Mouse (Mus musculus) kidney, embryonic 15.5 days (tissue): ENCODE measurements around the gene Wdr49. TPM values are rescaled to one million over a fixed set of nuclear protein-coding genes. Genes with fewer than 3 reads are reported as not detected.

Experiments
- ATAC-seq: fragments of 200-750 bp; cut with Nextera tagmentation; replicated peaks from 2 replicates; pipeline ENCODE4 v1.8.0; 2017; ENCODE audit warnings: moderate TSS enrichment; ENCODE audit not compliant: low FRiP score
- H3K27ac ChIP-seq: fragments of 300-500 bp; sonication (generic); 2 replicates; pipeline ENCODE4 v1.5.1; 2015; ENCODE audit warnings: mild to moderate bottlenecking, inconsistent platforms
- H3K27me3 ChIP-seq: fragments of 300-500 bp; sonication (generic); 2 replicates; pipeline ENCODE4 v1.6.1; 2015; ENCODE audit warnings: inconsistent platforms
- H3K36me3 ChIP-seq: fragments of 300-500 bp; sonication (generic); 2 replicates; pipeline ENCODE4 v1.6.1; 2015; ENCODE audit warnings: inconsistent platforms
- H3K4me1 ChIP-seq: fragments of 300-500 bp; sonication (generic); 2 replicates; pipeline ENCODE4 v1.6.1; 2015; ENCODE audit warnings: inconsistent platforms
- H3K4me2 ChIP-seq: fragments of 300-500 bp; sonication (generic); 2 replicates; pipeline ENCODE4 v1.6.1; 2015; ENCODE audit warnings: moderate library complexity, mild to moderate bottlenecking, inconsistent platforms
- H3K4me3 ChIP-seq: fragments of 300-500 bp; sonication (generic); replicated peaks from 2 replicates; pipeline ENCODE4 v1.5.1; 2015; ENCODE audit warnings: mild to moderate bottlenecking, inconsistent platforms
- H3K9ac ChIP-seq: fragments of 300-500 bp; sonication (generic); 2 replicates; pipeline ENCODE4 v1.6.1; 2015; ENCODE audit warnings: mild to moderate bottlenecking, inconsistent platforms
- H3K9me3 ChIP-seq: fragments of 300-500 bp; sonication (generic); replicated peaks from 2 replicates; pipeline ENCODE4 v1.6.1; 2016; ENCODE audit warnings: inconsistent platforms
- whole genome bisulfite sequencing: fragments of 180-500 bp; shearing (Covaris S2); methylation state at CpG from one replicate; pipeline ENCODE4 v1.1.7; 2015; ENCODE audit warnings: mixed read lengths; 5-methylcytosine and 5-hydroxymethylcytosine counted together
- polyA plus RNA-seq: library from polyadenylated mRNA; unstranded; fragments of >200 nt; fragmentation: Nextera tagmentation; extraction: Ambion mirVana; gene quantifications from 2 replicates; pipeline ENCODE4 v1.2.1, GENCODE M21; 2015

Gene Wdr49
- polyA plus RNA-seq, 1 experiment from 2014 or later: not detected

- no peak overlapping the region for H3K9ac ChIP-seq
- no peaks in the 10 kb centered on the region for H3K36me3 ChIP-seq
- H3K9me3 ChIP-seq: no peaks in the 10 kb centered on the region
- no peak overlapping the region for H3K4me2 ChIP-seq
- H3K4me3 ChIP-seq: no peak overlapping the region
- WGBS: 64% methylated on average over 2 of the region's 2 CpGs
- H3K27me3 ChIP-seq: no peaks in the 10 kb centered on the region
- ATAC-seq: no peak
- no peaks in the 10 kb centered on the region for H3K4me1 ChIP-seq
- H3K27ac ChIP-seq: no peak overlapping the region
These were observed 184.8 kb downstream of the Wdr49 start for GRCm38 (mm10) chr3:75297026-75297757.

DNA sequence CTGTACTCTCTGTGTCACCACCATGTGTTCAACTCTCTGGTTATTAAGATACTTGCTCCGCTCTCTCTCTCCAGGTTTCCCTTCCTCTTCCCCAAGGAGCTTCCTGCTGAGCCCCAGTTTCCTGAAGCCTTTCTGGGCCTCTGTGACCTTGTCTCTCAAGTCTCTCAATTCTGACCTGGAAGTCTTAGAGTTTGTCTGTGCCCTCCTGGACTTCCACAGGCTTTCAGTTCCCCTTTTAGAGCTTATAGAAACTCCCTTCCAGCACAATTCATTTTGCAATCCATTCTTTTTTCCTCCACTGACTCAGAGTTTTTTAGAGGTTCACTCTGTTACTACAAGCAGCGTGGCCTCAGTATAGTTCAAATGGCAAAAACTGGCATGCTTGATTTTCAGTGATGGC lies 188.7 kb downstream of the Wdr49 start:
- H3K27ac ChIP-seq: no peak overlapping the region
- no peaks in the 10 kb centered on the region for H3K9me3 ChIP-seq
- no peak for ATAC-seq
- no peak overlapping the region for H3K4me3 ChIP-seq
- no peaks in the 10 kb centered on the region for H3K27me3 ChIP-seq
- H3K36me3 ChIP-seq: no peaks in the 10 kb centered on the region
- WGBS: 83% methylated on average over 2 of the region's 2 CpGs
- no peak overlapping the region for H3K4me2 ChIP-seq
- no peak overlapping the region for H3K9ac ChIP-seq
- H3K4me1 ChIP-seq: no peaks in the 10 kb centered on the region

GRCm38 (mm10) chr3:75277455-75277854 lies 204.5 kb downstream of the Wdr49 start:
- H3K4me2 ChIP-seq: no peak overlapping the region
- H3K4me1 ChIP-seq: no peaks in the 10 kb centered on the region
- H3K9ac ChIP-seq: no peak overlapping the region
- H3K36me3 ChIP-seq: no peaks in the 10 kb centered on the region
- H3K27me3 ChIP-seq: no peaks in the 10 kb centered on the region
- ATAC-seq: no peak
- H3K27ac ChIP-seq: no peak overlapping the region
- WGBS: 74% methylated on average over 4 of the region's 4 CpGs
- H3K9me3 ChIP-seq: no peaks in the 10 kb centered on the region
- H3K4me3 ChIP-seq: no peak overlapping the region

DNA sequence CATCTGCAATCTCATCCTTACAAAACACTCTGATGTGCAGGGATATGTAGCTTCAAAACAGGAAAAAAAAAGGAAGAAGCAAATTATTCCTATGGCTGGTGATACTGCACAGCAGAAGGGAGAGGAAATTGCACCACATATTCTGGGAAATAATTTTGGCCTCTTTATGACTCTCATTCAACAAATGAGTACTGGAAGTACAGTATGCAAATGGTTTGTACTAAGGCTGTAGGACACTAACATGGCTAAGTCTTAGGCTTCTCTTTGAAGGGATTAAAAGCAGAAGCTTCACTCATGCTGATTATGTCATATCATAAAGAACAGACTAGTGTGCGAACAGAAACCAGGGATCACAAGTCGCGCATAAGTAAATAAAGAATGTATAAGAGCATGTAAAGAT lies 205.4 kb downstream of the Wdr49 start:
- no peaks in the 10 kb centered on the region for H3K4me1 ChIP-seq
- H3K27ac ChIP-seq: no peak overlapping the region
- WGBS: 85% methylated on average over 3 of the region's 3 CpGs
- H3K4me3 ChIP-seq: no peak overlapping the region
- no peaks in the 10 kb centered on the region for H3K9me3 ChIP-seq
- no peak for ATAC-seq
- H3K9ac ChIP-seq: no peak overlapping the region
- H3K27me3 ChIP-seq: no peaks in the 10 kb centered on the region
- H3K4me2 ChIP-seq: no peak overlapping the region
- H3K36me3 ChIP-seq: no peaks in the 10 kb centered on the region

DNA sequence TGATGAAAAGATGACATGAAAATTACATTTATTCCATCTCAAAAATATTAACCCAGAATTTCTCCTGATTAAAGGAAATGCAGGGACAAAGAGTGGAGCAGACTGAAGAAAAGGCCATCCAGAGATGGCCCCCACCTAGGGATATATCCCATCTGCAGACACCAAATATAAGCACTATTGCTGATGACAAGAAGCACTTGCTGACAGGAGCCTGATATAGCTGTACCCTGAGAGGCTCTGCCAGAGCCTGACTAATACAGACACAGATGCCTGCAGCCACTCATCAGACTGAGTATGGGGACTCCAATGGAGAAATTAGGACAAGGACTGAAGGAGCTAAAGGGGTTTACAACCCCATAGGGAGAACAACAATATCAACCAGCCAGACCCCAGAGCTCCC lies 206.8 kb downstream of the Wdr49 start:
- ATAC-seq: no peak
- no peak overlapping the region for H3K4me3 ChIP-seq

DNA sequence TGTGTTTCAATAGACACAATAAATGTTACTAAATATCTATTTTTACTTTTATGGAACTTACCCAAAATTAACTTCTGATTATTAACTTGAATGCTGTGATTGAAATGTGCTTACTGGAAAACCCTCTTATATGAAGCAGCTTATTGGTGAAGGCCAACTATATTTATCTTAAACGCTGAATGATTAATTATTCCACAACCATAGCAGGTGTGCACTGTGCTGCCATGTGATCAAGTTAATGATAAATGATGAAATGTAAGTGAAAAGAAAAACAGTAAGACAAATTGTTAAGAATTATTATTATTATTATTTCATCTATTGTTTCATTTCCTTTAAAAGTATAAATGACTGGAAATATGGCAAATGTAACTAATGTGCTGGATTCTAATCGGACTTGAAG lies 212.0 kb downstream of the Wdr49 start, which contains the start of gene Serpini2:
TSS of gene Serpini2 (minus strand) at position 101 of the 400 bp plus-strand sequence.
- Histone ChIP-seq H3K9me3 (no peaks in the 10 kb centered on the region), H3K27ac (no peak within 1 kb of the TSS), H3K4me3 (no peak within 1 kb of the TSS), H3K4me2 (no peak within 1 kb of the TSS), H3K9ac (no peak within 1 kb of the TSS), H3K27me3 (no peaks in the 10 kb centered on the region), H3K4me1 (no peaks in the 10 kb centered on the region), H3K36me3 (no peaks in the 10 kb centered on the region)
- 80% methylated on average over 2 of the region's 2 CpGs for WGBS
- no peak for ATAC-seq

More for the DNA sequence above, 206.8 kb downstream of the Wdr49 start:
- no peaks in the 10 kb centered on the region for H3K9me3 ChIP-seq
- no peak overlapping the region for H3K27ac ChIP-seq
- no peaks in the 10 kb centered on the region for H3K4me1 ChIP-seq
- H3K36me3 ChIP-seq: no peaks in the 10 kb centered on the region
- H3K27me3 ChIP-seq: no peaks in the 10 kb centered on the region
- no peak overlapping the region for H3K9ac ChIP-seq
- H3K4me2 ChIP-seq: no peak overlapping the region

GRCm38 (mm10) chr3:75259356-75259755 lies 222.6 kb downstream of the Wdr49 start:
- Histone ChIP-seq H3K4me1 (no peaks in the 10 kb centered on the region), H3K9ac (no peak overlapping the region), H3K27ac (no peak overlapping the region), H3K36me3 (no peaks in the 10 kb centered on the region), H3K4me3 (no peak overlapping the region), H3K27me3 (no peaks in the 10 kb centered on the region), H3K9me3 (no peaks in the 10 kb centered on the region), H3K4me2 (no peak overlapping the region)
- no peak for ATAC-seq

Other genes starting within 250 kb of the Wdr49 start
- not detected in 2 replicates for gene Serpini2, start 212.1 kb downstream of the Wdr49 start, polyA plus RNA-seq
- gene Pdcd10, start 74.7 kb upstream of the Wdr49 start, polyA plus RNA-seq: 83.0 and 87.8 TPM in 2 replicates
- 5.7 and 7.9 TPM in 2 replicates for gene Serpini1, start 75.4 kb upstream of the Wdr49 start, polyA plus RNA-seq